9 mouse cellular contexts compared by ENCODE assay signal in the genomic region with DNA sequence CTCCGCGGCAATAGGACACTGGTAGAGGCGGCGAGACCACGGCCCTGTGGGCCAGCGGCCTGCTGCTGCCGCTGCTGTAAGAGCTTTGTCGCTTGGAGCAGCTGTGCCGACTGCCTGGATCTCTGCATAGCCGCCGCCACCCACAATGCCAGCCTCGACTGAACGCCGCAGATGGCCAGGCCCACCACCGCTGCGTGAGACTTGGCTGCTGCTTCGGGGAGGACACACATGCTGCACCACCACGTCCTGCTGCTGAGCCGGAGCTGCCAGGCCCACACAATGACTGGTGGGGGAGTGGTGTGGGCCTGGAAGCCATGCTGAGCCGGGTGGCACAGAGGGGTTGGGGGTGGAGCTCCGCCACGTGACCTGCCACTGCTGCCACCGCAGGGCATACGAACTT. TPM values are rescaled to one million over a fixed set of nuclear protein-coding genes. Genes with fewer than 3 reads are reported as not detected.
DNase-seq lines count a peak whose midpoint lies in the region; ATAC-seq lines count a peak whose summit lies in the region.
"Had no signal": no experiment of that assay in that cellular context is flagged by ENCODE, and none has a peak within 500 bp of the region (broad histone marks: within the 10 kb centered on the region; RNA-seq: fewer than 3 reads in every experiment).

No protein-coding gene starts in this region.

- H3K27ac ChIP-seq in kidney, embryonic 16.5 days (ENCODE audit: low read length), result no peak overlapping the region

- no peaks in the 10 kb centered on the region for H3K4me1 ChIP-seq in kidney, embryonic 16.5 days (ENCODE audit: insufficient read depth, low read length)

- H3K36me3 ChIP-seq in kidney, embryonic 16.5 days (ENCODE audit: insufficient read depth, low read length), result no peaks in the 10 kb centered on the region

- 77% methylated on average over 22 of the region's 24 CpGs for WGBS in kidney, embryonic 16.5 days

- no peak overlapping the region for H3K4me3 ChIP-seq in kidney, embryonic 16.5 days (ENCODE audit: low read length)

- H3K9me3 ChIP-seq in kidney, embryonic 16.5 days (ENCODE audit: low read length), result no peaks in the 10 kb centered on the region

- H3K4me2 ChIP-seq in kidney, embryonic 16.5 days (replicated peaks; ENCODE audit: low read depth, low read length), result no peak overlapping the region

- peak; percentile 2 to 8 for DNase-seq in kidney, postnatal 4 days
- DNase-seq in cerebellum, postnatal 25 days, result peak; percentile 55 to 68
- peak; percentile 51 to 60 for DNase-seq in layer of hippocampus, postnatal 10 days (ENCODE audit: low spot score in 2 of 2)
- peak; percentile 26 for DNase-seq in right cerebral cortex, postnatal 14 days
- no peak for DNase-seq in adrenal gland, postnatal 10 days
- DNase-seq in heart, adult 18-20 months, result no peak
- no peak for DNase-seq in gastrocnemius, postnatal 25 days

- no peak for ATAC-seq in kidney, embryonic 16.5 days (ENCODE audit: low FRiP score, low TSS enrichment)

- H3K9ac ChIP-seq in kidney, embryonic 16.5 days (replicated peaks; ENCODE audit: low read length), result no peak overlapping the region

- no peaks in the 10 kb centered on the region for H3K27me3 ChIP-seq in kidney, embryonic 16.5 days (ENCODE audit: insufficient read depth, low read length)

RNA-seq across cellular contexts. Expression of gene Olfr24, which starts 15.7 kb away (rescaled TPM):
- not detected in 2 replicates for polyA plus RNA-seq in kidney, embryonic 16.5 days (2015; fragmentation: Nextera tagmentation; extraction: Ambion mirVana)
- not detected for total RNA-seq in layer of hippocampus, postnatal 10 days (2021)
- not detected for total RNA-seq in adrenal gland, postnatal 10 days (2021)
- not detected for total RNA-seq in heart, adult 18-20 months (2021)
- not detected for total RNA-seq in gastrocnemius, postnatal 25 days (2021)
- total RNA-seq: neutrophil, adult 5-6 weeks had no signal

RNA-seq across cellular contexts. Expression of gene Olfr828, which starts 39.9 kb away (rescaled TPM):
- polyA plus RNA-seq in kidney, embryonic 16.5 days (2015; fragmentation: Nextera tagmentation; extraction: Ambion mirVana), result not detected in 2 replicates
- not detected for total RNA-seq in layer of hippocampus, postnatal 10 days (2021)
- not detected for total RNA-seq in adrenal gland, postnatal 10 days (2021)
- not detected for total RNA-seq in heart, adult 18-20 months (2021)
- not detected for total RNA-seq in gastrocnemius, postnatal 25 days (2021)
- total RNA-seq: neutrophil, adult 5-6 weeks had no signal

Comparison
In these comparisons a context has a peak if more than half of its experiments do, and no peak if none do; other contexts are left out.
1. DNase-seq: peak in kidney, postnatal 4 days (2 of 2), cerebellum, postnatal 25 days (2 of 2), layer of hippocampus, postnatal 10 days (2 of 2) and right cerebral cortex, postnatal 14 days (single experiment); none in adrenal gland, postnatal 10 days (single experiment), heart, adult 18-20 months (0 of 2) and gastrocnemius, postnatal 25 days (single experiment).